Mouse (Mus musculus) cortical plate, adult 2 months (tissue): ENCODE results near the gene 1810043G02Rik.

Source experiments
- CTCF ChIP-seq: fragments of 200-500 bp; IDR thresholded peaks from 2 replicates; pipeline ENCODE4 v1.5.1; 2011; ENCODE audit warnings: mild to moderate bottlenecking, control low read depth, low read length; ENCODE audit not compliant: insufficient read depth; ENCODE audit errors: extremely low read depth
- POLR2A ChIP-seq: fragments of 200-500 bp; IDR thresholded peaks from 2 replicates; pipeline ENCODE4 v1.6.1; 2011; ENCODE audit warnings: mild to moderate bottlenecking, low read length, control low read depth; ENCODE audit not compliant: insufficient read depth; ENCODE audit errors: extremely low read depth

DNA sequence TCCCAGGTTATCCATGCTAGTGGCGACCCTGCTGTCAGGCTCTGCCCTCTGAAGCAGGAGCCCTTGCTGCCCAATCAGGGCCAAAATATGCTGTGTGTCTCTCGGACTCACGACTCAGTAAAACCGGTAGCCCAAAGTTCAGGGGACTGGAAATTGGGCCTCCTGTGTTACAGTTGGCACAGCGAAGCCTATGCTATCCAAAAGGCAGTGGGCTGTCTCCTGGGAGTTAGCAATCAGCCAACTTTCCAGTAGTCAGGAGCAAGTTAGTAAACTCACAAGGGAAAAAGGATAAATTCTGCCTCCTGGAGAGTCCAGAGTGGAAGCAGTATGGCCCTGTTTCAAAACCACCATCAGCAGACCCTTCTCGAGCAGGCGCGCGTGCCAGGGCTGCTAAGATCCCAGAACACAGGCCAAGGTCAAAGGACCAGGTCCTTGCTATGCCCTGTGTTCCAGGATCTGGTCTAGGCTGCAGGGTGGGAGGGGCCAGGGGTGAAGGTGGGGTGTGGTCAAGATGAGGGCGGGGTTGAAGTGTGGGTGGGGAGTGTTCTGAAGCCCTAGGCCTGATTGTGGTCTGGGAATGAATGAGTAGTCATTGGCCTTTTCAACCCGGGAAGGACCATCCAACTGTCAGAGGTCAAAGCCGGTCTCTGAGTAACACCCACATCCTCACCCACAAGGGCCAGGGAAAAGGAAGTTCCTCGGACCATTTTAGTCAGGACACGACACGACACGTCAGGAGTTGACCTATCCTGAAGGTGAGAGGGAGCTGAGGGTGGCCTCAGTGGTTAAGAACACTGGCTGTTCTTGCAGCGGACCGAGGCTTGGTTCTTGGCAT lies 34.6 kb downstream of the 1810043G02Rik start:
- no peak for TF ChIP-seq CTCF
- TF ChIP-seq POLR2A = no peak
